1 mouse cellular context compared by ENCODE assay signal in genomic region chr2:35495486-35496278, GRCm38 (mm10).
TF ChIP-seq lines count a peak whose summit lies in the region.

No protein-coding gene starts in this region.

TF ChIP-seq in CH12.LX, 34 proteins besides CTCF, POLR2A, EP300 and RAD21 (continued from another document):
- TF ChIP-seq IRF4 (IDR thresholded peaks at IDR 0.05; ENCODE audit: low read depth, low read length) = peak; percentile 99
- no peak; the same call in 1 of the 2 replicates for TF ChIP-seq SIN3A (IDR thresholded peaks at IDR 0.05; ENCODE audit: low read length)
- TF ChIP-seq CHD2 (IDR thresholded peaks at IDR 0.05; ENCODE audit: low read length) = peak; percentile 83
- no peak for TF ChIP-seq ZKSCAN1 (IDR thresholded peaks at IDR 0.05; ENCODE audit: borderline replicate concordance, low read depth, low read length)
- TF ChIP-seq NRF1 (IDR thresholded peaks at IDR 0.05; ENCODE audit: low read depth, low read length) = no peak
- TF ChIP-seq MEF2A (IDR thresholded peaks at IDR 0.05; ENCODE audit: borderline replicate concordance, low read depth, low read length) = peak; percentile 99
